Mouse (Mus musculus) testis, adult 2 months (tissue): ENCODE measurements around the gene Map3k20.

Experiments used
- CTCF ChIP-seq: fragments of 200-500 bp; IDR thresholded peaks from 2 replicates; pipeline ENCODE4 v1.5.1; 2012; ENCODE audit warnings: low read depth, mild to moderate bottlenecking, inconsistent platforms, low read length, moderate library complexity; ENCODE audit not compliant: control insufficient read depth, insufficient read depth, insufficient replicate concordance
- POLR2A ChIP-seq: fragments of 200-500 bp; IDR thresholded peaks from 2 replicates; pipeline ENCODE4 v1.6.1; 2012; ENCODE audit warnings: low read depth, mild to moderate bottlenecking, inconsistent platforms, low read length, moderate library complexity; ENCODE audit not compliant: control insufficient read depth

GRCm38 (mm10) chr2:72476486-72477211, 191.2 kb downstream of the Map3k20 start:
- TF ChIP-seq POLR2A (no peak), CTCF (no peak)
